Mouse (Mus musculus) bone marrow macrophage, adult 2 months (primary cell): Measurements from ENCODE around the gene Atp8a1. TPM values are rescaled to one million over a fixed set of nuclear protein-coding genes. Genes with fewer than 3 reads are reported as not detected.

Experiments
- H3K27ac ChIP-seq: 2 replicates; pipeline ENCODE4 v1.5.1; 2012; ENCODE audit warnings: low read depth, low read length; ENCODE audit not compliant: insufficient read depth
- H3K4me1 ChIP-seq: 2 replicates; pipeline ENCODE4 v1.6.1; 2012; ENCODE audit warnings: low read length; ENCODE audit not compliant: control insufficient read depth, insufficient read depth
- H3K4me3 ChIP-seq: 2 replicates; pipeline ENCODE4 v1.5.1; 2012; ENCODE audit warnings: mild to moderate bottlenecking, low read length, moderate library complexity; ENCODE audit not compliant: insufficient read depth
- CTCF ChIP-seq: IDR thresholded peaks from 2 replicates; pipeline ENCODE4 v1.5.1; 2012; ENCODE audit warnings: low read depth, mild to moderate bottlenecking, low read length, moderate library complexity
- POLR2A ChIP-seq: IDR thresholded peaks from 2 replicates; pipeline ENCODE4 v1.6.1; 2012; ENCODE audit warnings: mild to moderate bottlenecking, low read depth, low read length, borderline replicate concordance
- polyA plus RNA-seq: library from polyadenylated mRNA; stranded (reverse); fragments of >200 nt; gene quantifications from 2 replicates; pipeline ENCODE4 v1.2.4, GENCODE M21; 2012; ENCODE audit not compliant: missing spikeins, insufficient read depth, insufficient read length

Atp8a1 gene
- polyA plus RNA-seq, 1 experiment, result 52.6 TPM

DNA sequence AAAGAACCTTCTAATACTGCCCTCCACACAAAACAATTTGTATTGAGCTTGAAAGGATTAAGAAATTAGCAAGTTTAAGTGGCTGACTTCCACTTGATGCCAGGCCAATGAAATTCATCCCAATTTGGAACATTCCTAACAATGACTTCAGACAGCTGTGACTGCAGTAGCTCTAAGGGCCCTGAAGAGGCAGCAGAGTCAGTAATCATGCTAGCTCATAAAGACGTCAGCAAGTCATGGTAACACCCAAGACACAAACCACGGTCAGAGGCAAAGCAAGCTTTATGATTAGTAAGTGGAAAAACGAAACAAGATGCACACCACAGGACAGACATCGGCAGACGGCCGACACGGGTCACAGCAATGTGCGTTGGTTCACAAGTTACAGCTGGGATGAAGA is 69.2 kb downstream of the Atp8a1 start:
- no peak for TF ChIP-seq CTCF
- no peak for TF ChIP-seq POLR2A
- H3K4me3 ChIP-seq, result no peak overlapping the region

GRCm38 (mm10) chr5:67774186-67774585 is 73.0 kb downstream of the Atp8a1 start:
- Histone ChIP-seq H3K4me3 (no peak overlapping the region), H3K27ac (no peak overlapping the region), H3K4me1 (no peaks in the 10 kb centered on the region)
- TF ChIP-seq POLR2A (no peak), CTCF (no peak)

More for the DNA sequence above, 69.2 kb downstream of the Atp8a1 start:
- Histone ChIP-seq H3K4me1 (no peaks in the 10 kb centered on the region), H3K27ac (no peak overlapping the region)

DNA sequence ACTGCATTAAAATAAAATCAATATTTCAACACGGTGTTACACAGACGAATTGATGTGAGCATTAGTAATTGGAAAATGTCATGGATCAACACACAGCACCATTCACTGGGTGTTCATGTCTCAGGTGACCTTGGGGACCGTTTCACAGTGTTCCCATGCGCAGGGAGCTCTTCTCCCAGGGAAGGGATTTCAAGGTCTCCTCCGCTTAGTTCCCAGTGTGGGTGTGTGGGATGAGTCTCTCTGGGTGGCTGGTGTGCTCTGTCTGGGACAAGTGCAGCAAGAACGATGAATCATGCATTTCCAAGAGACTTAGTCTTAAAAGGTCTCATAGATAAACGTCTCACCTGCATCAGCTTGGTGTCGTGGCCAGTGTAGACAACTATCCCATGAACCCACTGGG is 78.5 kb downstream of the Atp8a1 start:
- Histone ChIP-seq H3K4me3 (no peak overlapping the region), H3K4me1 (no peaks in the 10 kb centered on the region), H3K27ac (no peak overlapping the region)
- TF ChIP-seq POLR2A, result no peak

DNA sequence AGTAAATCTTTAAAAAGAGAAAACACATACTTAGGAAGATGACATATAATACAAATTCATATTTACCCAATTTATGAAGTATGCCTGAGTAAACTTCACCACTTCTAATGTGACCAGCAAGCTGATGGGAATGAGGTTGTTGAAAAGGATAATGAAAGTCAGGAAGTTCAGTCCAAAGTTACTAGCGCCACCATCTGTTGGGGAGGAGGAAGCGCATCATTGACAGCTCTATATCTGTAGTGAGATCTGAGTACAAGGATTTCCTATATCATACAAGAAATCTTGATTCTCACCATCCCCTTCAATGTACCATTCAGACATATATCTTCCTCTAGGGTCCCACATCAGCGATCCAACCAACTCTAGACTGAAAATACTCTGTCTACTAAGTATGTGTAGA is 82.4 kb downstream of the Atp8a1 start:
- TF ChIP-seq POLR2A (no peak), CTCF (no peak)
- no peak overlapping the region for H3K4me3 ChIP-seq
- H3K27ac ChIP-seq, result no peak overlapping the region
- no peaks in the 10 kb centered on the region for H3K4me1 ChIP-seq

- Histone ChIP-seq H3K4me3 (no peak overlapping the region), H3K27ac (no peak overlapping the region), H3K4me1 (no peaks in the 10 kb centered on the region)
- TF ChIP-seq POLR2A (no peak), CTCF (no peak)
Observed at GRCm38 (mm10) chr5:67758126-67758525, 89.1 kb downstream of the Atp8a1 start.

- Histone ChIP-seq H3K27ac (no peak overlapping the region), H3K4me1 (no peaks in the 10 kb centered on the region), H3K4me3 (no peak overlapping the region)
- TF ChIP-seq CTCF (peak; percentile 76), POLR2A (no peak)
Observed at GRCm38 (mm10) chr5:67756138-67756537, 91.1 kb downstream of the Atp8a1 start.

- TF ChIP-seq POLR2A (no peak), CTCF (no peak)
- Histone ChIP-seq H3K4me3 (no peak overlapping the region), H3K4me1 (no peaks in the 10 kb centered on the region), H3K27ac (no peak overlapping the region)
Observed at GRCm38 (mm10) chr5:67753057-67753456, 94.2 kb downstream of the Atp8a1 start.

DNA sequence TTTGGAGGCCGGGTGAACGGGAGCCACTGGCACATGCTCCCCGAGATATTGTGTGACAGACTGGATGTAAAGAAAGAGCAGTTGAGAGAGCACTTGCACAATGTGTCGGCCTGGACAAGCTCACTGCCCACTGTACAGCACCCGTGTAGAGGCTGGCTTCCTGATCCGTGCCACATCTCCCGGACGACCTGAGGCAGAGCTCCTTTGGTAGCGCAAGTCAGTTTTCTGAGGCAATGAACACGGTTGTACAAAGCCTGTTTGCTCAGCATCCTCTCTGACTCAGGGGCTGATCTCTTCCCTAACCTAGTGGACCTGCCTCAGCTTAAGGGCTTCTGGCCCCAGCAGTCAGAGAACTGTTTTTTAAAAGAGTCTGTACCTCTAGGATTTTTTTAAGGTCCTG is 94.6 kb downstream of the Atp8a1 start:
- no peak for TF ChIP-seq POLR2A
- TF ChIP-seq CTCF, result no peak
- Histone ChIP-seq H3K27ac (no peak overlapping the region), H3K4me1 (no peaks in the 10 kb centered on the region), H3K4me3 (no peak overlapping the region)

GRCm38 (mm10) chr5:67752007-67752406 is 95.2 kb downstream of the Atp8a1 start:
- H3K4me1 ChIP-seq, result no peaks in the 10 kb centered on the region
- TF ChIP-seq CTCF (no peak; the same call in none of the 2 replicates), POLR2A (no peak)

DNA sequence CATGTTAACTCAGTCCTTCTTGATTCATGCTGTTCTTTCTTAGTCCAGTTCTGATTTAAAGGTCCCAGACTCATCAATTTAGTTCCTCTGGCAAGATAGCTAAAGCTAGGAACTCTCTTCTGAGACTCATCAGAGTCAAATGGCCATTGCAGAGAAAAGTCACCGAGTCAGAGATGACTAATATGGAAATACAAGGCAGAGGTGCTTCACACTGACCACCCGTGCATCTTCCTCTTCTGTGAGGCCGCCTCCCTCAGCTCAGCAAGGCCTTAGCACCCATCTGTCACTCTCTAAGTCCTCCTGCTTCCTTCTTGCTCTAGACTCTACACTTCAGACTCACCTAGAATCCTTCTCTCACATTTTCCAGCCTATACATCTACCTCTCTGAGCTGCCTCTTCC is 108.0 kb downstream of the Atp8a1 start:
- Histone ChIP-seq H3K4me1 (peaks cover 4% of the 10 kb centered on the region; the same call in 1 of the 2 replicates), H3K4me3 (no peak overlapping the region), H3K27ac (no peak overlapping the region)
- TF ChIP-seq POLR2A (no peak), CTCF (no peak)

More at GRCm38 (mm10) chr5:67752007-67752406, 95.2 kb downstream of the Atp8a1 start:
- Histone ChIP-seq H3K27ac (no peak overlapping the region), H3K4me3 (no peak overlapping the region)

DNA sequence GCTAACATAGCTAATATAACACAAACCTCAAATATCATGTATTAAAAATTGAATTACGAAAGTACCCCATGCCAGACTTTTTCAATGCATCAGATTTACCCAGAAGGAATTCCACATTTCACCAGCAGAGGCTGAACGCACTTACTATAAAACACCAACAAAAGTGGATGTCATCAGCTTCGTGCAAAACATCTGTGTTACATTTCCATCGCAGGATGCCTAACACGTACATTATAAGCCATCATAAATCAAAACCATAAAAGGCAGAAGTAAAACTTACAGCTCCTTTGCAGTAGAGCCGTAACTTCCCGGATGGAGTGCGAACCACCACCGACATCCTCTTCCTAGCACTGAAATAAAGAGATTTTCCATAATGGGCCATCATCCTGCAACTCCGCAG is 109.1 kb downstream of the Atp8a1 start:
- Histone ChIP-seq H3K4me3 (no peak overlapping the region), H3K27ac (no peak overlapping the region), H3K4me1 (peaks cover 4% of the 10 kb centered on the region; the same call in 1 of the 2 replicates)
- no peak for TF ChIP-seq POLR2A
- TF ChIP-seq CTCF, result no peak
